Mouse (Mus musculus): ENCODE data around the gene Edar. TPM values are rescaled to one million over a fixed set of nuclear protein-coding genes. Genes with fewer than 3 reads are reported as not detected.

Gene Edar
- polyA plus RNA-seq, 1 experiment from 2014 or later, result 2.3 TPM

- peak; percentile 24; the same call in 1 of the 2 replicates for ATAC-seq (ENCODE audit: insufficient read depth, low FRiP score, low read depth)
- Histone ChIP-seq H3K27me3 (replicated peaks) (no peaks in the 10 kb centered on the region), H3K4me3 (replicated peaks) (no peak overlapping the region), H3K36me3 (no peaks in the 10 kb centered on the region), H3K9me3 (no peaks in the 10 kb centered on the region), H3K9ac (no peak overlapping the region), H3K4me1 (no peaks in the 10 kb centered on the region), H3K4me2 (no peak overlapping the region), H3K27ac (no peak overlapping the region; the same call in 1 of the 2 replicates)
- WGBS, result 59% methylated on average over 5 of the region's 5 CpGs
Measured at GRCm38 (mm10) chr10:58616565-58616964, 58.9 kb downstream of the Edar start.

- WGBS, result 78% methylated on average over 6 of the region's 6 CpGs
- Histone ChIP-seq H3K4me1 (no peaks in the 10 kb centered on the region), H3K27ac (peak overlapping the region; percentile 59; the same call in 1 of the 2 replicates), H3K9me3 (no peaks in the 10 kb centered on the region), H3K4me2 (no peak overlapping the region), H3K36me3 (no peaks in the 10 kb centered on the region), H3K27me3 (replicated peaks) (no peaks in the 10 kb centered on the region), H3K9ac (no peak overlapping the region), H3K4me3 (replicated peaks) (no peak overlapping the region)
- ATAC-seq (ENCODE audit: insufficient read depth, low FRiP score, low read depth), result peak; percentile 46; the same call in 1 of the 2 replicates
Measured at GRCm38 (mm10) chr10:58614601-58615000, 60.9 kb downstream of the Edar start.

GRCm38 (mm10) chr10:58610484-58611261, 64.8 kb downstream of the Edar start:
- Histone ChIP-seq H3K27me3 (replicated peaks) (no peaks in the 10 kb centered on the region), H3K9me3 (no peaks in the 10 kb centered on the region), H3K4me2 (no peak overlapping the region), H3K36me3 (no peaks in the 10 kb centered on the region), H3K4me3 (replicated peaks) (no peak overlapping the region), H3K4me1 (no peaks in the 10 kb centered on the region), H3K9ac (no peak overlapping the region), H3K27ac (no peak overlapping the region)
- WGBS, result 77% methylated on average over 7 of the region's 7 CpGs
- no peak for ATAC-seq (ENCODE audit: insufficient read depth, low FRiP score, low read depth)

- Histone ChIP-seq H3K9me3 (no peaks in the 10 kb centered on the region), H3K4me3 (replicated peaks) (no peak overlapping the region), H3K36me3 (no peaks in the 10 kb centered on the region), H3K4me2 (no peak overlapping the region), H3K27me3 (replicated peaks) (no peaks in the 10 kb centered on the region), H3K4me1 (no peaks in the 10 kb centered on the region), H3K9ac (no peak overlapping the region), H3K27ac (no peak overlapping the region)
- ATAC-seq (ENCODE audit: insufficient read depth, low FRiP score, low read depth), result no peak
- WGBS, result 65% methylated on average over 3 of the region's 3 CpGs
Measured at GRCm38 (mm10) chr10:58608858-58609257, 66.6 kb downstream of the Edar start.

GRCm38 (mm10) chr10:58606356-58606755, 69.1 kb downstream of the Edar start:
- WGBS, result 81% methylated on average over 3 of the region's 3 CpGs
- Histone ChIP-seq H3K9ac (no peak overlapping the region), H3K4me2 (no peak overlapping the region), H3K9me3 (no peaks in the 10 kb centered on the region), H3K4me3 (replicated peaks) (no peak overlapping the region), H3K27me3 (replicated peaks) (no peaks in the 10 kb centered on the region), H3K27ac (no peak overlapping the region), H3K36me3 (no peaks in the 10 kb centered on the region), H3K4me1 (no peaks in the 10 kb centered on the region)
- no peak for ATAC-seq (ENCODE audit: insufficient read depth, low FRiP score, low read depth)

DNA sequence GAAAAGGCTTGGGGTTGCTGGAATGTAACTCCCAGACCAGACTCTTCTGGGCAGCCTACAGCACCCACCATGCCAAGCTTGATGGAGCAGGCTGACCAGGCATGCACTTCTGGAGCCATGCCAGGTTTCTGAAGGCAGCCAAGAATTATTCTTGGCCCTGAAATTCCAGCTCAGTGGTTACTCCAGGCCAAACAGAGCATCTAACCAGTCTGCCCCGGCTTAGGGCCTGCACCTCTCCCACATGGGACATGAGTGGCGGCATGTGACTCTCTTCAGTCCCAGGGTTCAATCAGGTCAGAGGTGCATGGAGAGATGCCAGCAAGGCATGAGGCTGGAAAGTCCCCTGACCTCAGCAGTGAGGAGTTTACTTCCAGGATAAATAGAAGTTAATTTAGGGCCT, 70.7 kb downstream of the Edar start:
- Histone ChIP-seq H3K4me1 (no peaks in the 10 kb centered on the region), H3K27ac (no peak overlapping the region), H3K4me3 (replicated peaks) (no peak overlapping the region), H3K9ac (no peak overlapping the region), H3K27me3 (replicated peaks) (no peaks in the 10 kb centered on the region), H3K4me2 (no peak overlapping the region), H3K36me3 (no peaks in the 10 kb centered on the region), H3K9me3 (no peaks in the 10 kb centered on the region)
- ATAC-seq (ENCODE audit: insufficient read depth, low FRiP score, low read depth), result peak; percentile 54; the same call in 1 of the 2 replicates
- WGBS, result 68% methylated on average over 2 of the region's 2 CpGs

GRCm38 (mm10) chr10:58601946-58602345, 73.5 kb downstream of the Edar start:
- Histone ChIP-seq H3K4me2 (no peak overlapping the region), H3K27ac (peak overlapping the region; percentile 17; the same call in 1 of the 2 replicates), H3K4me1 (no peaks in the 10 kb centered on the region), H3K36me3 (no peaks in the 10 kb centered on the region), H3K9me3 (no peaks in the 10 kb centered on the region), H3K4me3 (replicated peaks) (no peak overlapping the region), H3K27me3 (replicated peaks) (no peaks in the 10 kb centered on the region), H3K9ac (no peak overlapping the region)
- WGBS, result 71% methylated on average over 7 of the region's 7 CpGs
- ATAC-seq (ENCODE audit: insufficient read depth, low FRiP score, low read depth), result no peak; the same call in 1 of the 2 replicates

DNA sequence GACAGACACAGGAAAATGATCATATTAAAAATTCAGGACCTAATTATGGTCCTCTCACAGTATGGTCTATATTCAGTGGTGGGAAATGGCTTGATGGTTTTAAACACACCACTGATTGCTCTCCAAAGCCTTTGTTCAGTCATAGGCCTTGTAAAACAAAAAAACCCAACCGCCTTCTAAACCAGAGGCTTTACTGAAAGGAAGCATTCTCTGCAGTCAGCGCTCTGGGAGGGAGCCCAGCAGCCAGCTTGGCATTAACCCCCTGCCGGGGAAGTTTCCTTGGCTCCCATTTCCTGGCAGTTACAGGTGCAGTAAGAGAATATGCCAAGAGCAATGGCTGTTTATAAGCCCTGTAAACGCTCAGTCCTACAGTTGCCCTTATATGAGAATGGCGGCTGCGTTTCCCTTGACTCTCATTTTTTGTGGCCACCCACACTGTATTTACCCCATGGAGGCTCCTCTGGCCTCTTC, 74.0 kb downstream of the Edar start:
- Histone ChIP-seq H3K4me1 (no peaks in the 10 kb centered on the region), H3K9ac (no peak overlapping the region), H3K27me3 (replicated peaks) (no peaks in the 10 kb centered on the region), H3K36me3 (no peaks in the 10 kb centered on the region), H3K4me3 (replicated peaks) (no peak overlapping the region), H3K27ac (0 out of 2 replicates have a peak overlapping the region, but pooled peaks have one; percentile 17), H3K9me3 (no peaks in the 10 kb centered on the region), H3K4me2 (no peak overlapping the region)
- WGBS, result 44% methylated on average over 6 of the region's 6 CpGs
- no peak for ATAC-seq (ENCODE audit: insufficient read depth, low FRiP score, low read depth)

DNA sequence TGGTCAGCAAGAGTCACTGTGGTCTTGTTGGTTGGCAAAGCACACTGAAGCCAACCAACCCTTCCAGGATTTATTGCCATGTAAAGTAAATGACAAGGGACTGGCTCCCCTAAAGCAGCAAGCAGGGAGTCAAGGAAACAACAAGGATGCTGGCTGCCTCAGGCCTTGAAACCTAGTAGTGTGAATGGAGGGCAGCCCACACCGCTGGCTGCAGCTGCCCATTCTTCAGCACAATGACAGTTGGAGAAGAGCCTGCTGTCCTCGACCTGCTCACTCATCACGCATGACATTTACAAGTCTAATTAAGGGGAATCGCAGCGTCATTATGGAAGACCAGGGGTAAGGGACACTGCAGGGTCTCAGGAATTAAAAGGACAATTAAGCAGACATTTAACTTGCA, 74.5 kb downstream of the Edar start:
- Histone ChIP-seq H3K36me3 (no peaks in the 10 kb centered on the region), H3K27me3 (replicated peaks) (no peaks in the 10 kb centered on the region), H3K4me2 (no peak overlapping the region), H3K4me1 (no peaks in the 10 kb centered on the region), H3K4me3 (replicated peaks) (no peak overlapping the region), H3K9ac (no peak overlapping the region), H3K9me3 (no peaks in the 10 kb centered on the region), H3K27ac (0 out of 2 replicates have a peak overlapping the region, but pooled peaks have one; percentile 37)
- 32% methylated on average over 5 of the region's 5 CpGs for WGBS
- no peak for ATAC-seq (ENCODE audit: insufficient read depth, low FRiP score, low read depth)

DNA sequence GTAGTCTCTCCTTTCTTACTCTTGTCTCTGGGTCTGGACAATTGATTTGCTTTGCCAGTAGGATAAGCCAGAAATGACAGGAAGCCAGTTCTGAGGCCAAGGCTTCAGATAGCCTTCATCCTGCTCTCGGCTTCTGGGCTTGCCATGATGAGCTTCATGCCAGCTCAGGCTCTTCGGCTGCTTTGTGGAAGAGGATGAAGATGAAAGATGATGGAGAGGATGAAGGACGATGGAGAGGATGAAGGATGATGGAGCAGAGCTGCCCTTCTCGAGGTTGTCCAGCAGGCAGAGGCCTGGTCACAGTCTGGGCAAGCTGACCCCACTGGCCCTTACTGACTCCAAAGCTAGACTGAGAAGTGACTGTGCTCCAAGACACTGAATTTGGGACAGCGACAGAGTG, 75.3 kb downstream of the Edar start:
- H3K4me2 ChIP-seq, result no peak overlapping the region
- WGBS, result 89% methylated on average over 5 of the region's 5 CpGs
- H3K4me3 ChIP-seq (replicated peaks), result no peak overlapping the region
- H3K36me3 ChIP-seq, result no peaks in the 10 kb centered on the region
- H3K9ac ChIP-seq, result no peak overlapping the region
- no peaks in the 10 kb centered on the region for H3K4me1 ChIP-seq
- ATAC-seq (ENCODE audit: insufficient read depth, low FRiP score, low read depth), result no peak
- H3K27ac ChIP-seq, result no peak overlapping the region
- no peaks in the 10 kb centered on the region for H3K9me3 ChIP-seq
- H3K27me3 ChIP-seq (replicated peaks), result no peaks in the 10 kb centered on the region

DNA sequence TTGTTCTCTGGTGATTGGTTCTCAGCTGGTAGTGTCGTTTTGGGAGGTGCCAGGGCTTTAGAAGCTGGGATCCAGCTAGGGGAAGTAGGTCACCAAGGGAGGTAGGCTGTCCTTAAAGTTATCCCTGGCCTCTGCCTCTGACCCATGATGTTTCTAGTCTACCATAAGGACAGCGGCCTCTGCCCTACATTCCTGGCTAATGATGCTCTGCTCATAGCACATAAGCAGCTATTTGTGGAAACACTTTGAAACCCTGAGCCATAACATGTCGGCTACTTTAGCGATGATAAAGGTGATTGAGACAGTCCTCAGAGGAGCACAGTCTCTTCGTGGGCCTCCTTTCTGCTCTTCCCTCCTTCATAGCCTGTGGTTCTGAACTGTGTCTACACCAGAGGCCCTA, 79.6 kb downstream of the Edar start:
- Histone ChIP-seq H3K9ac (no peak overlapping the region), H3K4me3 (replicated peaks) (no peak overlapping the region), H3K36me3 (no peaks in the 10 kb centered on the region), H3K4me1 (no peaks in the 10 kb centered on the region), H3K9me3 (no peaks in the 10 kb centered on the region), H3K4me2 (no peak overlapping the region), H3K27ac (no peak overlapping the region), H3K27me3 (replicated peaks) (no peaks in the 10 kb centered on the region)
- ATAC-seq (ENCODE audit: insufficient read depth, low FRiP score, low read depth), result no peak
- WGBS, result 67% methylated on average over 5 of the region's 5 CpGs

DNA sequence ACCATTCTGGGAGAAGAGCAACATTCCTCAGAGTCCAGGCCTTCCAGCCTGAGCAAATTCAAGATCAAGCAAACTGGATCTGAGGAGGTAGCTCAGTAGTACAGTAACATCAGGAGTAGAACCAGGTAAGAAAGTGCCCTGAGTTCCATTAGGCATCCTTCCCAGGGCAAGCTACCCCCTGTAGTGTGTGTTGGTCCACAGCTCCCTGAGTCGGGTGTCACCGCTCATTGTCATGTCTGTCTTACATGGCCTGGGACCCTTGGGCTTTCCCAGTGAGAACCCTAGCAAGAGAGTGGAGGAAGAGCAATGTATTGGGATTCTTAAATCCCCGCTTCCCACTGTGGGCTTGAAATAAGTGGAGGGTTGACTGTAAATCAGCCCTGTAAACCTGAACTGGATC, 80.3 kb downstream of the Edar start:
- no peaks in the 10 kb centered on the region for H3K27me3 ChIP-seq (replicated peaks)
- 90% methylated on average over 3 of the region's 3 CpGs for WGBS
- no peak for ATAC-seq (ENCODE audit: insufficient read depth, low FRiP score, low read depth)
- H3K36me3 ChIP-seq, result no peaks in the 10 kb centered on the region
- no peak overlapping the region for H3K4me2 ChIP-seq
- H3K27ac ChIP-seq, result no peak overlapping the region
- no peak overlapping the region for H3K9ac ChIP-seq
- no peaks in the 10 kb centered on the region for H3K9me3 ChIP-seq
- H3K4me3 ChIP-seq (replicated peaks), result no peak overlapping the region
- no peaks in the 10 kb centered on the region for H3K4me1 ChIP-seq

Data from stomach, embryonic 15.5 days (tissue).